Mouse (Mus musculus) retina, postnatal 7 days (tissue): ENCODE results near the gene Hoxd9.

Experiments used
- DNase-seq: peaks from one replicate; pipeline ENCODE4 v3.0.0-alpha.2; 2012; ENCODE audit warnings: low read depth, low spot score

The Hoxd9 gene

DNA sequence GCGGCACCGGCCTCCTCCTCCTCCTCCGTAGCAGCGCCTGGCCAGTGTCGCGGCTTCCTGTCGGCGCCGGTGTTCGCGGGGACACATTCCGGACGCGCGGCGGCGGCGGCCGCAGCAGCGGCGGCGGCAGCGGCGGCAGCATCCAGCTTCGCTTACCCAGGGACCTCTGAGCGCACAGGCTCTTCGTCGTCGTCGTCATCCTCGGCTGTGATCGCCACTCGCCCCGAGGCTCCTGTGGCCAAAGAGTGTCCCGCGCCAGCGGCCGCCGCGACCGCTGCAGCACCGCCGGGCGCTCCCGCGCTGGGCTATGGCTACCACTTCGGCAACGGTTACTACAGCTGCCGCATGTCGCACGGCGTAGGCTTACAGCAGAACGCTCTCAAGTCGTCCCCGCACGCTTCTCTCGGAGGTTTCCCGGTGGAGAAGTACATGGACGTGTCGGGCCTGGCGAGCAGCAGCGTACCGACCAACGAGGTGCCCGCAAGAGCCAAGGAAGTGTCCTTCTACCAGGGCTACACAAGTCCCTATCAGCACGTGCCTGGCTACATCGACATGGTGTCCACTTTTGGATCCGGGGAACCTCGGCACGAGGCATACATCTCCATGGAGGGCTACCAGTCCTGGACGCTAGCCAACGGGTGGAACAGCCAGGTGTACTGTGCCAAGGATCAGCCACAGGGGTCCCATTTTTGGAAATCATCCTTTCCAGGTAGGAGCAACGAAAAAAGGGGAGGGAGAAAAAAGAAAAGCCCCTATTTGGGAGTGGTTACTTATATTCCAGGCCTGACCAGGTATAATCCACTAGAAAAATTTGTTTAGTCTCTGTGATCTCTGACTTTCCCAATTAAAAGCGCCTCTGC, 28.9 kb upstream of the Hoxd9 start:
- DNase-seq, result no peak

DNA sequence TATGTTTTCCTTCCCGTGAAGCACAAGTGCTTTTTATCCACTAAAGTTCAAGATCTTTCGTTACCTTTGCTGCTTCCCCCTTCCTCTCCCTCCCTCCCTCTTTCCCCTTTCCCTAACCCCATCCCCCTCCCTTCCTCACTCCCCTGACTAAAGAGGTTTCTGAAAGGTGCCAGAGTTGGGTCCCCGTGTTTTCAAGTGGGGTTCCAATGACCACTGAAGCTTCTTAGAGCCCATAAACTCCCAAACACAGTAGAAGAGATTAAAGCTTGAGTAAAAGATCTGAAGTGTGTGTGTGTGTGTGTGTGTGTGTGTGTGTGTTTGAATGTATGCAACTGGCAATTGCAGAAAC, 28.3 kb upstream of the Hoxd9 start:
- no peak for DNase-seq

DNA sequence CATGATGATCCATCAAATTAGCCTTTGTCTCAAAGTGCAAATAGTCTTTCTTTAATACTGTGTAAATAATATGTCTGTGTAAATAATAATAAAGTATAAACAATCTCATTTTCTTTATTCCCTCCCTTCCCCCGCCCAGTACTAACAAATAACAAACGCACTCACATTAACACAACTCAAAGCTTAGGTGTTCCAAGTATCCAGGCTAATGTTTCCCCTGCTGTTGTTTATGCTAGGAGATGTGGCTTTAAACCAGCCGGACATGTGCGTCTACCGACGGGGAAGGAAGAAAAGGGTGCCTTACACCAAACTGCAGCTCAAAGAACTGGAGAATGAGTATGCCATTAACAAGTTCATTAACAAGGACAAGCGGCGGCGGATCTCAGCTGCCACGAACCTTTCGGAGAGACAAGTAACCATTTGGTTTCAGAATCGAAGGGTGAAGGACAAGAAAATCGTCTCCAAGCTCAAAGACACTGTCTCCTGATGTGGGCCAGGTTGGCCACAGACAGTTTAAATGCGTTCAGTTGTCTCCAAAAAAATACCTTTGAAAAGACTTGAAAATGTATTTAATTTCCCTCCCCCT, 27.8 kb upstream of the Hoxd9 start:
- no peak for DNase-seq

DNA sequence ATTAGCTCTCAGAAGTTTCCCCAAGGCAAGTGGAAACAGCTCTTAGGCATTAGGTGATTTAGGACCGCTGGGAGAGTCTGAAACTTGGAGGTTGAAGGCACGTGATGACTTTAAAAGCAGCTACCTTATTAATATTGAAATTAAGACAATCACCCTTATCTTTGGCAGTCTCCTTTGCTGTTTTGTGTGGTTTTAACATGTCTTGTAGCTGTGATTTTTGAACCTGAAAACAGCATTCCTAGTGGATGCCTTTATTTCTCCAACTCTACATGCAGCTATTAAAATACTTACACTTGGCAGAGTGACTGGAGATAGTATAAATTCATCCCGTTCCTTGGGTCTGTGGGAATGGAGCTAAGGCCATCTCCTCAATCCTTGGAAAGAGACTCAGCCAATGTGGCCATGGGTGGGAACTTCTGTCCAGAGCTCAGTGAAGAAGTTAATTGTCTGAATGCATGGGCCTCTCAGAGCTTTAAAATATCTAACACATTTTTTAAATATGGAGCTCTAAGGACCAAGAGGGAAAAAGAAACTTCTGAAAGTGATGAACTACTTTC, 26.8 kb upstream of the Hoxd9 start:
- DNase-seq, result no peak

DNA sequence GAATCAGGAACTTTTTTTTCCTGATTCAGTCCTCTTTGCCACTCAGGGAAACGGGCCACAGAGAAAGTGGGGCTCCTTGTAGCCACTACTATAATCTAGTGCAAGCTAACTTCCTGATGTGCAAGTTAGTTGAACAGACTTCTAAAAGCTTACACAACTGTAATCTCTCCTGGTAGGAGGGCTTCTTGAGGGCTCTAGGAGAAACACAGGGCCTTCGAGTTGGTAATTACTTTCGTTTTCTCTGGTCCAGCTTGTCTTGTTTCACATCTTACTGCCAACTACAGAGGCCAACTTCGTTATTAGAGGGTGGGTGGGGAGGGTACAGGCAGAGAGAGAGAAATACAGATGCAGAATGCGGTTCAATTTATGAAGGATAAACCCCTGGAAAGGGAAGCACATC, 25.7 kb upstream of the Hoxd9 start:
- no peak for DNase-seq

DNA sequence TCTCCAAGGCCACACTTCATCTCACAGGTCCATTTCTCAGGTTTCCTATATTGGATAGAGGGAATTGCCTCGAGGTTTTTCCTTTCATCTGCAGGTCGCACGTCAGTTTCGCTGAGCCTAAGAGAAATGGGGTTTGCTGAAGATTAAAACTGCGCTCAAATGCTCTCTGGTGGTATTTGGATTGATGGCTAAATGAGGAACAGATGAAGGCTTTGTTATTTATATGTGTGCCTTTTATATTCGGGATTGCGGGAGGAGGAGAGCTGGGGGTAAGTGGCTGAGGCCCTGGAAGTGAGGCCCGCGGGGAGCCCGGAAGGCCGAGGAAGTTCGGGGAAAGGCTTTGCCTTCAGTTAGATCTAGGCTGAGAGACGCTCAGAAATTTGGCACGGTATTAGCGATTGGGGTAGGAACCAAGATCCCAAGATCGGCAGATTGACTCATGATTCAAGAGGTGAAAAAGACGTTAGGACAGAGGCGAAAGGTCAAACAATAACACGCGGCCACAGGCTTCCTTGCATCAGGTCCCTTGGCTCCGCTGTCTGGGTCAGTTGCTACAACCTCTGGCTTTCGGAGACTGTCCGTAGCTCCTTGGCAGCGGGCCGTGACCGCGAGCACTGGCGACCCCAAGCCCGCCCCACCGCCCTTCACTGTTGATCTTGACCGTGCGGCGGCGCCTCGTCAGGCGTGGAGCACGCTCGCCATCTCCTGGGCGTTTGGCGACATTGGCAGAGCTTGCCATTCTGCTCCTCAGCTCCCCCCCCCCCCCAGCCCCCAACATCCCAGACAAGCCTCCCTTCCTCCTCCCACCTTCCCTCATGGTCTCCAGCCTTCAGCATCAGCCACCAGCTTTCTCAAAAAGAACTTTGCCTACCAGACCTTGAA, 24.8 kb upstream of the Hoxd9 start:
- DNase-seq, result peak; percentile 59

DNA sequence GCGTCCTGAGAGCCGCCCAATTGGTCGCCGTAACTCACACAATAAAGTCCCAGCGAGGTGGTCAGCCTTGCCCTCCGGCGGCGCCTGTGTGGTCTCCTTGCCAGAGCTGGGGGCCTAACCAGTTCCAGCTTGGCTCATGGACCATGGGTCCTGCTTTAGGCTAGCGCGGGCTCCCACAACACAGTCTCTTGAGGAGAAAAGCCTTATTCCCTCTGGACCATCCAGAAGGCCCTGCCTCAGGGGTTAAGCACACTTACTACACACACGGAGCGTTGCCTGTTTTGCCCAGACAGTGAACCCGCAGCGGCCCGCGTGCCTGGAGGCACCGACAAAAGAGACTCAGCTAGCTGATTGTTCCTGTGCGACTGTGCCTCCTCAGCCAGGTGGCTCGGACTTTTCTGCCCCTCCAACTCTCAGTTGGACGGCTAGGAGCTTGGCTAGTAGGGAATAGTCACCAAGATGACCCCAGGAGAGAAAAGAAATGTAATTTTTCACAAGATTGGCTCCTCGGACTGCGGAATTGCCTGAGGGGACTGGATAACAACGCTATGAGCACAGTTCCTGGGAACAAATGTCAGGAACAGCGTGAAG, 23.6 kb upstream of the Hoxd9 start:
- DNase-seq, result no peak

DNA sequence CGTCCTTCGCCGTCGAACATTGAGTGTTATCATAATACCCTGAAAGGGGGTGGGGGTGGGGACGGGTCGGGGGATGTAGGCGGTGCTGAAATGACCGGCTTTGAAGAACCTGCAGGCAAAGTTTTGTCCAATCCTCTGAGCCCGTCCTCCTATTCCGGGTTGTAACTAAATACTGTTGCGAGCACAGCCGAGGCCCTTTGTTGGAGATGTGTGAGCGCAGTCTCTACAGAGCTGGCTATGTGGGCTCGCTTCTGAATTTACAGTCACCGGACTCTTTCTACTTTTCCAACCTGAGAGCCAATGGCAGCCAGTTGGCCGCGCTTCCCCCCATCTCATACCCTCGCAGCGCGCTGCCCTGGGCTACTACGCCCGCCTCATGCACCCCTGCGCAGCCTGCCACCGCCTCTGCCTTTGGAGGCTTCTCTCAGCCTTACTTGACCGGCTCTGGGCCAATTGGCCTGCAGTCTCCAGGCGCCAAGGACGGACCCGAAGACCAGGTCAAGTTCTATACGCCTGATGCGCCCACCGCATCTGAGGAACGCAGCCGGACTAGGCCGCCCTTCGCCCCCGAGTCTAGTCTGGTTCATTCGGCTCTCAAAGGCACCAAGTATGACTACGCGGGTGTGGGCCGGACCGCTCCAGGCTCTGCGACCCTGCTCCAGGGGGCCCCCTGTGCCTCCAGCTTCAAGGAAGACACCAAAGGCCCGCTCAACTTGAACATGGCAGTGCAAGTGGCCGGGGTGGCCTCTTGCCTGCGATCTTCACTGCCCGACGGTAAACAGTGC, 22.5 kb upstream of the Hoxd9 start, which contains the start of gene Hoxd12:
Hoxd12 (plus strand) TSS at position 133 of the 785 bp plus-strand sequence.
- DNase-seq, result no peak

DNA sequence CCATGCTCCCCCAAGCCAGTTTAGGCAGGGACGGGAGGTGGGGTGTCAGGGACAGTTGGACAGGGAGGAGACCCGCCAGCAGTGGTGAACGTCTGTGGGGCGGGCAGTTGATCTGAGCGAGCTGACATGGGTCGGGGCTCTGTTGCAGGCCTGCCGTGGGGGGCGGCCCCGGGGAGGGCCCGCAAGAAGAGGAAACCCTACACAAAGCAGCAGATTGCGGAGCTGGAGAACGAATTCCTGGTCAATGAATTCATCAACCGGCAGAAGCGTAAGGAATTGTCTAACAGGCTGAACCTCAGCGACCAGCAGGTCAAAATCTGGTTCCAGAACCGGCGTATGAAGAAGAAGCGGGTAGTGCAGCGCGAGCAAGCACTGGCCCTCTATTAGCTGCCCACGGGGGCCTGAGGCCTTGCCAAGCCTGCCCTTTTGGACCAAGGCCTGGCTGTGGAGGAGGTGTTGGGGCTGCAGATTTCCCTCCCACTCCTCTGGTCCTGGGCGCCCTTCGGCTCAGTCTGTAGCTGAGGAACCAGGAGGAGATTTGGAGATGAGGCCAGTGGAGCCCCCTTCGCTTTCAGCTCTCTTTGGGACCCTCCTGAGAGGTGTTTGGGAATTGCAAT, 21.8 kb upstream of the Hoxd9 start:
- DNase-seq, result no peak

DNA sequence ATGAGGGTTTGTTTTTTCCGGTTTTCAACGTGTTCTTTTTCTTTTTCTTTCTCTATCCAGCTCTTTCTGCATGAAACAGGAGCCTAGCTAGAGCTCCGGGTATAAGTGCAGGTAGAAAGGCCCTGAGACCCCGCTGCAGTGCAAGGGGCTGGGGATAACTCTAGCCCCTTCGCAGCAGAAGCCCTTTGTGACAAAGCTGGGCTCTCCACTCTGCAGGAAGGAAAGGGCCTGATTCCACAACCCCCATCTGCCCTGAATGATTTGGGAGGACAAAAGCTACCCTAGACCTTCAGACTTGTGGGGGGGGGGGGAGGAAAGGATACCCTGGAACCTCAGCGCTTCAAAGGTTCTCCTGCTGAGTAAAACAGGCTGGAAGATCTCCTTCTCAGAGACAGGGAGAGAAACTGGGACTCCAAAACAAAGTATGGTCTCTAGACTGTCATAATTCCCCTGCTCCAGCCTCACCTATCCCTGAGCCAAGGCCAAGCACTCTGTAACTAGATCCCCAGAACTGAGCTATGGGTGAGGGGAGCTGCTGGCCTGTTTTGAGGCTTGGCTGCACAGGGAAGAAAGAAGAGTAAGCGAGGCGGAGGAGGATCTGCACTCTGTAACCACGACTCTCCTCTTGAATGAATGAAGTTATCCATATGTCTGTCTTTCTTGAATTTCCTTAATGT, 21.0 kb upstream of the Hoxd9 start:
- no peak for DNase-seq

DNA sequence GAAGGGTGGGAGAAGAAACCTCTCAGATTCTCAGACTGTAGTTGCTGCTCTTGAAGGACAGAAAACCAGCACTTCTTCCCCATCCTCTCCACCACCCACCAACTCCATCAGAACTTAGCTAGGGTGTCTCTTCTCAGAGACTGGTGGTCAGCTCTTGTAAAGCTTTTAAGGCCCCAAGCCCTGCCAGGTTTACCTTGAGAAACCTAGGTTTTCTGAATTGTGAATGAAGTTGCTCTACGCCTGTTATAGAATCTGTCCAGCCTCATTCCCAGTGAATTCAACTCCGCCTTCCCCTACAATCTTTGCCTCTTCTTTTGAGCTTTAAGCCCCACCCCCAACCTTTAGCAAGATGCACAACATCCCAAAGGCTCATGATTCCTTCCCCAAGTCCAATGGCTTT, 20.4 kb upstream of the Hoxd9 start:
- DNase-seq, result no peak

DNA sequence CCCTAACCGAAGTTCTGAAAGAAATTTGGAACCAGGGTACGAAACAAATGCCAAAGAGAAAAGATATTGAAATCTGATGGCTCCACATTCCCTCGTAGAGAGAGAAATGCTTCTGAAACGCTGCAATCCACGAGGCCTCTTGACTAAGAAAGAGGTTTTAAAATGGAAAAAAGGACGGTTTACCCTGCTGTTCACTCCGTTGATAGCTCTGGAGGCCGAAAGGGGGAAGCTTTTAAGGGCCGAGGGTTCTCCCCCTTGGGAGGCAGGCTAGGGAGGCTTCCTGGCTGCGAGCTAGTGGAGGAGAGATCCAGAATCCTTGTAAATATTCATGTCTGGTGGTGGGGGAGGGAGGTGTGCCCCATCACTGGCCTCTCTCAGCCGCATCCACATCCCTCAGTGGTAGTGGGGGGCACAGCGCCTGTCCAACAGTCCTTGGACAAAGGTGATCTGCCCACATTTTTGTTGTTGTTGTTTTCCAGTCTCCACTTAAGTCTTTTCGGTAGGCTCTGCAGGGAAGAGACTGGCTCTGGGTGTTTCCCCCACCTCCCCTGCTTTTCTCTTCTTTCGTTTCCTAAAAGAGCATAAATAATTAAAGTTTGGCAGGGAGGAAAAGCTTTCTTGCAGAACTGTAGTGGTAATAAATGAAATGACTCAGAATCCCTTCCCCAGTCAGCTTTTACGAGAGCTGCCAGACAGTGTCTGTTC, 18.5 kb upstream of the Hoxd9 start, which contains the start of gene Hoxd11:
Hoxd11 (plus strand) TSS at position 667 of the 705 bp plus-strand sequence.
- DNase-seq, result no peak

DNA sequence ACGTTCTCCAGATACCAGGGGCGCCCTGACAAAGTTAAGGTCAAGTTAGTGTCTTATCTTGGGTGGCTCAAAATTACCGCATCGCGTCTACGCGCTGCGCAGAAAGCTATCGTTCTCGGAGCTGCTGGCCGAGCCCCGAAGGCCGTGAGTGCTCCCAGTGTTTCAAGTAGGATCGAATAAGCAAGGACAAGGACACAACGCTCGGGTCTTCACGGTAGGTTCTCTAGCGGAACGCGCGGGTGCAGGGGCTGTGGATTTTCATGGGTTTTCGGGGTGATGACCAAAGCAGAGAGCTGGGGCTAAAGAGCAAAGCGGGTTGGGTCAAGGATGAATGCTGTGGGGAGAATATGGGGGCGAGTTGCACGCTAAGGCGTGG, 17.9 kb upstream of the Hoxd9 start:
- DNase-seq, result no peak

DNA sequence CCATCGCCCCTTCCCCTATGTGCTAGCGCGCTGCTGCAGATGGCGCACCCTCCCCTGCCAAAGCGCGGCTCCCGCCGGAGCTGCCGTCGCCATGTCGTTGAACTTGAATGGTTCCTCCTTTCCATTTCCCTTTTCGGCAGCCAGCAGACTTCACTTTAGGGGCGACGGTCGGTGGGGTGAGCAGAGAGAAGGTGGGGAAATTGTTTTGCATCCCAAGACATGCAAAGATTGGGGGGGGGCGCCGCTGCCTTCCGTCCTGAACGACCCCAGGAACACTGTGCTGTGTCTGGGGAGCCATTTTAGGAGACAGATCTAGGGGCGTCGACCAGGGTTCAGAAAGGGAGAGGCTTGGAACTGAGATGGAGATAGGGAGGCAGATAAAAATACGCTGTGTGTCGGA, 17.5 kb upstream of the Hoxd9 start:
- DNase-seq, result no peak

DNA sequence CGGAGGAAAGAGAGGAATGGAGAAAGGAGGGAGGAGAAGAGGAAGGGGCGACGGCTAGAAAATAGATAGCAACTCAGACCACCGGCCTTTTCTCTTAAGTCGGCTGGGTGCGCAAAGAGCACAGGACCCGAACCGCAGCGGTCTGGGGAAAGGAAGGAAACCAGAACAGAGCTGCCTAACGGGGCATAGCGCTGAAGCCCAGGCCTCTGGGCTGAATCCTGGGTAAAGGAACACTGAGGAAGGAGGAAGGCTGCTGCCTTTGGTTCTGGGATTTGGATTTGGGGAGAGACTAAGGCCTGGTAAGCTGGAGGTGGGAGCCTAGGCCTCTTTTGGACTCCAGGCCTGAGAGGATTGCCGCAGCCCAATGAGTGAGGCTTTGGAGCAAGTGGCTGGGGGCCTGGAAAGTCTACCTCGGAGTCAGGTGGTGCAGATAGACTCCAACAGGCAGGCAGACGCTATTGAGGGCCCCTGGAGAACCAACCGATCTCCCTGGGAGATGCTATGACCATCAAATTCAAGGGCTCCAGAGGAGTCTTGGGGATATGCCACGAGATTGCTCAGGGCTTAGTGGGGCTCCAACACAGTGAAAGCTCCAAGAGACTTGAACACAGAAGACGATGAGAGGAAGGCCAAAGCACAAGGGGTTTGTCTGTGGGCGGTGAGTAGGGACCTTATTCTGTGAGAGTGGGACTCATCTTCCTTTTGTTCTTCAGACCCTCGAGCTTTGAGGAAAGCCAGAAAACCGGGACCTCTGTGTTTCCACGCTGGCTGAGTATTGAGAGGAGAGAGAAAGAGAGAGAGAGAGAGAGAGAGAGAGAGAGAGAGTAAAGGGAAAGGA, 16.7 kb upstream of the Hoxd9 start:
- no peak for DNase-seq

DNA sequence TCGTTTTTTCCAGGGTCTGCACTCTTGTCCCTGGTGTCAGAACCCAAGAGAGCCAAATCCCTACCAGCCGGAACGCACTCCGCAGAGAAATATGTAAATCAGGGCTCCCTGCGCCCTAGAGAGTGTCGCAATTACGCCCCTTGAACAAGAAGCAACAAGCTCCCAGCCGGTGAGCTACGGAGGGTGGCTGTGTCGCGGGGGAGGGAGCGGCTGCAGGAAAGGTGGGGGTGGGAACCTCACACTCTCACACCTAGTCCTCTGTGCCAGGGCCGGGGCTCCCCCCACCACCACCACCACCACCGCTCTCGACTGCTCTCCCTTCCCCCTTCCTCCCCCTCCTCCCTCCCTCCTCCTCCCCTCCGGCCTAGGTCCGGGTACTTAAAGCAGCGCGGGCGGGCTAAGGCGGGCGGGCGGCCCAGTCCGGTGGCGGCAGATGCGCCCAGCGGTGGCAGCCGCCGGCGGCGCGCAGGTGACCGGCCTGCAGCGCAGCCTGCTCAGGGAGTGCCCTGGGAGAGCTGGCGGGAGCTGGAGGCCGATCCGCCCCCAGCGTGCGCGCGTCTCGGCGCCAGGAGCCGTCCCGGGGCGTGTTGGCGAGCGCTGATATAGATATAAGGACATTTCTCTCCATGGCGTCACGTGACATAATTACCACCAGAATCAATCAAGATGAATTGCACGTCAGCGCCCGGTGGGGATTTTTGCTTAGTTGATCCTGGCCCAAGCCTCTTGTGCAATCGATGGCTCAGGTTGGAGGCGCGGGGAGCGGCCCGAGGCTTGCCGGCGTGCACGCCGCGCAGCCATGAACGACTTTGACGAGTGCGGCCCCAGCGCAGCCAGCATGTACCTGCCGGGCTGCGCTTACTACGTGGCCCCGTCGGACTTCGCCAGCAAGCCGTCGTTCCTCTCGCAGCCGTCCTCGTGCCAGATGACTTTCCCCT, 15.7 kb upstream of the Hoxd9 start:
- DNase-seq, result no peak

DNA sequence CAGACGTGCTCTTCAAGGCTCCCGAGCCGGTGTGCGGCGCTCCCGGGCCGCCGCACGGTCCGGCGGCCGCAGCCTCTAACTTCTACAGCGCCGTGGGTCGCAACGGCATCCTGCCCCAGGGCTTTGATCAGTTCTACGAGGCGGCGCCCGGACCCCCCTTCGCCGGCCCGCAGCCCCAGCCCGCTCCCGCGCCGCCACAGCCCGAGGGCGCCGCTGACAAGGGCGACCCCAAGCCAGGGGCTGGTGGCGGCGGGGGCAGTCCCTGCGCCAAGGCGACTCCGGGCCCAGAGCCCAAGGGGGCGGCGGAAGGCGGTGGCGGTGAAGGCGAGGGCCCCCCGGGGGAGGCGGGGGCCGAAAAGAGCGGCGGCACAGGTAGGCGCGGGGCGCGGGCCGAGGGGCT, 14.7 kb upstream of the Hoxd9 start:
- no peak for DNase-seq
